ENCODE assay signal across 9 mouse cellular contexts in genomic region chr16:37947160-37947559, GRCm38 (mm10). TPM values are rescaled to one million over a fixed set of nuclear protein-coding genes. Genes with fewer than 3 reads are reported as not detected.
A peak's percentile ranks its signal among the peaks of the same experiment; 100 is the strongest.
DNase-seq lines count a peak whose midpoint lies in the region; ATAC-seq and TF ChIP-seq lines count a peak whose summit lies in the region.
"Had no signal": no experiment of that assay in that cellular context is flagged by ENCODE, and none has a peak within 500 bp of the region (broad histone marks: within the 10 kb centered on the region; RNA-seq: fewer than 3 reads in every experiment).

No protein-coding gene starts in this region.

- H3K36me3 ChIP-seq in hindbrain, embryonic 14.5 days (replicated peaks; ENCODE audit: control insufficient read depth, insufficient read depth): no peaks in the 10 kb centered on the region
- H3K36me3 ChIP-seq in midbrain, postnatal 0 days (ENCODE audit: insufficient read depth, low read length): no peaks in the 10 kb centered on the region
- H3K36me3 ChIP-seq in testis, adult 2 months (ENCODE audit: control insufficient read depth, insufficient read depth, low read length): no peaks in the 10 kb centered on the region
- H3K36me3 ChIP-seq: lung, embryonic 15.5 days had no signal

- TF ChIP-seq POLR2A in testis, adult 2 months (IDR thresholded peaks at IDR 0.05; ENCODE audit: control insufficient read depth, low read depth, low read length): no peak

- 32% methylated on average over 5 of the region's 5 CpGs for WGBS in hindbrain, embryonic 14.5 days
- WGBS in midbrain, postnatal 0 days: 34% methylated on average over 5 of the region's 5 CpGs

- intact Hi-C loops in left cerebral cortex, postnatal 36 days (cut with DNase I): loop anchor here (2.0 kb wide), 2 partner anchors 132 to 262 kb away; no protein-coding TSS in a partner anchor

- H3K27ac ChIP-seq in hindbrain, embryonic 14.5 days: no peak overlapping the region
- H3K27ac ChIP-seq in midbrain, postnatal 0 days (ENCODE audit: low read depth, low read length): no peak overlapping the region
- no peak overlapping the region for H3K27ac ChIP-seq in testis, adult 2 months (ENCODE audit: control insufficient read depth, insufficient read depth, low read depth, low read length)
- H3K27ac ChIP-seq: lung, embryonic 15.5 days had no signal

- peak; percentile 79 for TF ChIP-seq CTCF in midbrain, postnatal 0 days (IDR thresholded peaks at IDR 0.05)
- TF ChIP-seq CTCF in testis, adult 2 months (IDR thresholded peaks at IDR 0.05; ENCODE audit: control insufficient read depth, insufficient read depth, insufficient replicate concordance, low read depth, low read length): peak; percentile 75; the same call in 1 of the 2 replicates

- no peaks in the 10 kb centered on the region for H3K9me3 ChIP-seq in hindbrain, embryonic 14.5 days (ENCODE audit: control insufficient read depth, low read length)
- no peaks in the 10 kb centered on the region for H3K9me3 ChIP-seq in midbrain, postnatal 0 days (ENCODE audit: low read length)
- H3K9me3 ChIP-seq: lung, embryonic 15.5 days had no signal

- ATAC-seq in hindbrain, embryonic 14.5 days (ENCODE audit: low FRiP score): no peak
- 0 out of 2 replicates have a peak, but pooled peaks have one; percentile 52 for ATAC-seq in midbrain, postnatal 0 days (ENCODE audit: low FRiP score)

- H3K4me3 ChIP-seq in hindbrain, embryonic 14.5 days (replicated peaks; ENCODE audit: low read length): no peak overlapping the region
- H3K4me3 ChIP-seq in midbrain, postnatal 0 days (ENCODE audit: low read depth, low read length): no peak overlapping the region
- no peak overlapping the region for H3K4me3 ChIP-seq in testis, adult 2 months (ENCODE audit: control insufficient read depth, low read depth, low read length)
- H3K4me3 ChIP-seq: lung, embryonic 15.5 days had no signal

- no peak overlapping the region for H3K9ac ChIP-seq in hindbrain, embryonic 14.5 days
- H3K9ac ChIP-seq in midbrain, postnatal 0 days (replicated peaks; ENCODE audit: low read length, poor library complexity, severe bottlenecking): no peak overlapping the region
- H3K9ac ChIP-seq: lung, embryonic 15.5 days had no signal

- peak; percentile 24 to 62 for DNase-seq in left cerebral cortex, adult 18-20 months (ENCODE audit: low spot score in 2 of 2)
- DNase-seq in left cerebral cortex, adult 11 months (ENCODE audit: low spot score): no peak
- DNase-seq in adrenal gland, postnatal 4 days (ENCODE audit: low spot score in 2 of 2): peak; percentile 26 to 37
- DNase-seq in fibroblast of lung, adult 2 months (ENCODE audit: low read depth): peak; percentile 32
- DNase-seq in hindbrain, embryonic 14.5 days (ENCODE audit: low spot score): peak; percentile 52
- DNase-seq in left cerebral cortex, postnatal 36 days (ENCODE audit: low spot score in 2 of 2): peak; percentile 20 to 26
- DNase-seq in midbrain, postnatal 0 days (ENCODE audit: low spot score): peak; percentile 63

- H3K4me2 ChIP-seq in hindbrain, embryonic 14.5 days (replicated peaks): no peak overlapping the region
- no peak overlapping the region for H3K4me2 ChIP-seq in midbrain, postnatal 0 days (ENCODE audit: low read depth, low read length, poor library complexity, severe bottlenecking)
- H3K4me2 ChIP-seq: lung, embryonic 15.5 days had no signal

- H3K27me3 ChIP-seq in hindbrain, embryonic 14.5 days (ENCODE audit: control insufficient read depth, insufficient read depth, low read length): no peaks in the 10 kb centered on the region
- no peaks in the 10 kb centered on the region for H3K27me3 ChIP-seq in midbrain, postnatal 0 days (ENCODE audit: insufficient read depth, low read length)
- H3K27me3 ChIP-seq in testis, adult 2 months (ENCODE audit: control insufficient read depth, insufficient read depth, low read length): no peaks in the 10 kb centered on the region
- H3K27me3 ChIP-seq: lung, embryonic 15.5 days had no signal

- no peaks in the 10 kb centered on the region; the same call in none of the 2 replicates for H3K4me1 ChIP-seq in hindbrain, embryonic 14.5 days (replicated peaks; ENCODE audit: control insufficient read depth, insufficient read depth, low read length)
- H3K4me1 ChIP-seq in midbrain, postnatal 0 days (ENCODE audit: insufficient read depth, low read length): no peaks in the 10 kb centered on the region
- H3K4me1 ChIP-seq in testis, adult 2 months (ENCODE audit: control insufficient read depth, insufficient read depth, low read length): no peaks in the 10 kb centered on the region

RNA-seq across cellular contexts. Expression of gene Gpr156, which starts 30.9 kb away (rescaled TPM):
- total RNA-seq in left cerebral cortex, adult 18-20 months (2021): under 1 TPM; 0.37 to 0.67 TPM
- 1 to 10 TPM; 1.2 to 1.5 TPM for total RNA-seq in adrenal gland, postnatal 4 days (2021)
- polyA plus RNA-seq in hindbrain, embryonic 14.5 days (2014; fragmentation: Nextera tagmentation; extraction: Ambion mirVana): 3.5 and 3.9 TPM in 2 replicates
- total RNA-seq in left cerebral cortex, postnatal 36 days (2021): under 1 TPM; 0.39 to 0.54 TPM
- total RNA-seq in midbrain, postnatal 0 days (2014; rRNA removed): 6.1 and 6.4 TPM in 2 replicates
- 2.8 and 2.9 TPM in 2 replicates for polyA plus RNA-seq in midbrain, postnatal 0 days (2015; fragmentation: Nextera tagmentation; extraction: Ambion mirVana)
- 0.91 and 0.98 TPM in 2 replicates for polyA plus RNA-seq in testis, adult 2 months (2012; rRNA removed)
